Mouse (Mus musculus): Measurements from ENCODE around the gene Cemip.

DNA sequence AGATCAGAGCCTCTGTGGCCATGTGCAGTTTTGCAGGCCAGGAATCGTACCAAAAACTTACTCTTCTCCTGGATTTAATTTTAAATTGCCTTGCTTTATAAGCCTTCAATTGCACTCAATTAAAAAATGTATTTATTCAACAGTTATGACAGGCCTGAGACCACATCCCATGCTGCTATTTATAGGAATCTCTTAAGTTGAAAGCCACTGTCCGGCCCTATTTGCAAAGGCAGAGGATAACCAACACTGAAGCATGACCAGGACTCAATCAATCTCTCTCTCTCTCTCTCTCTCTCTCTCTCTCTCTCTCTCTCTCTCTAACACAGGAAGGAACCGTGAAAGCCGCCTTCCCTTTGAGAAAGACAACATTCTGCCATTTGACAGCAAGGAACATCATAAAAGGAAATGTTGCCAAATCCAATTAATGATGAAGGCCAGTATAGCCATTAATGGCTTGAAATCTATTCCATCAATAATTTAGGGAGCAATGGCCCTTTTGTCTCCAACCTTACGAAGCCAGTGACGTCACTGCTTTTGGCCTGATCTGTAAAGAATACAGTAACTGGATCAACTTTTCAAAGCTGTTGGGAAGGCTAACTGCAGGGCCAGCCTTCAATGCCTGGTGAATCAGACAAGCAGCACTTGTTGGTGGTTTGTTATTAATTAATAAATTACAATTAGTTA lies 26.2 kb upstream of the Cemip start:
- TF ChIP-seq CTCF (IDR thresholded peaks at IDR 0.05; ENCODE audit: control insufficient read depth, insufficient read depth, insufficient replicate concordance, low read depth, low read length), result no peak
- TF ChIP-seq POLR2A (IDR thresholded peaks at IDR 0.05; ENCODE audit: control insufficient read depth, low read depth, low read length), result no peak
